Mouse (Mus musculus): Measurements from ENCODE around the gene Pp2d1. TPM values are rescaled to one million over a fixed set of nuclear protein-coding genes. Genes with fewer than 3 reads are reported as not detected.
"Not testable (repeated sequence)": the region's sequence is repeated elsewhere in the genome, so short reads cannot be mapped to it uniquely, and the experiment has no call there.

Gene Pp2d1
- not detected for total RNA-seq (2022)

DNA sequence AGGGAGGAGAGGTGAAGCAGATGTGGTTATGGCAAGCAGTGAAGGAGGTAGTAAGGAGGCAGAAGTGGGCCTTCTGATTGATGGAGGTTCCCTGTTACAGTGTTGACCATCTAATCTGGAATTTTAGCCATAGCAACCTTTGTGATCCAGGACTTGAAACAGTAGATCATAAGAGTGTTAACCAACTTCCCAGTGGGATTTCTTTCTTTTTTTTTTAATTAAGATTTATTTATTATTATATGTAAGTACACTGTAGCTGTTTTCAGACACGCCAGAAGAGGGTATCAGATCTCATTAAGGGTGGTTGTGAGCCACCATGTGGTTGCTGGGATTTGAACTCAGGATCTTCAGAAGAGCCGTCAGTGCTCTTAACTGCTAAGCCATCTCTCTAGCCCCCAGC lies at the start of gene Pp2d1:
Gene Pp2d1, minus strand, starts transcription at position 101 of the 400 bp plus-strand sequence.
- DNase-seq (ENCODE audit: low spot score) = not testable (repeated sequence)

- no peak for DNase-seq (ENCODE audit: low spot score)
Measured at GRCm38 (mm10) chr17:53588097-53588855, 49.0 kb upstream of the Pp2d1 start.

GRCm38 (mm10) chr17:53587074-53587851 lies 48.0 kb upstream of the Pp2d1 start:
- peak; percentile 90 for DNase-seq (ENCODE audit: low spot score)

DNA sequence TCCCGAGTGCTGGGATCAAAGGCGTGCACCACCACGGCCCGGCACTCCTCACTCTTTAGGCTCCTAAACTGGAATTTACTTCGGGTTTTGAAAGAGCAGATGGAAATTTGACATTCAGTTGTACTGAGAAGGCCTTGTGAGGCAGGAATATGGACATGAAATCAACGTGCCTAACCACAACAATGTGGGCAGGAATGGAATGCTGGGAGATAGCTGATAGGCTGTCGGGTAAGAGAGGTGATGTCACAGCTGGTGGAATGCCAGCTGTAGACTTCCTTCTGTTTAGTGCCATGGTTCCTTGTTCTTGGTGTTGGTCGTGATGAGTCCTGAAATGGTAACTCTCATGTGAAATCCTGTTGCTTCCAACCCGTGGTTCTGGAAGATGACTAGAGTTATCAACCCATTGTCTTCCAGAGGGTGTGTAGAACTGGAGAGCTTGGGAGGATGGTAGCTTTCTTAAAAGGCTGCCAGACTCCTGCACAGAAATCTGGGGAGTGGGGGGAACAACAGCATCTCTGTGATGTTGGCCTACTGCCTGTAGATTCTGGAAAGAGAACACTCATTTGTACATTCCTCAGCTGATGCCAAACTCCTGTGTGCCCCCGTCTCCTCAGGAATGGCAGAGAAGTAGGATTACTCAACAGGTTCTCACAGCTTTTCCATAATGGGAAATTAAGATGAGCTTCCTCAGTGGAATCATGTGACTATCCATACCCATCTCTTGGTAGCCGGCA lies 44.8 kb upstream of the Pp2d1 start:
- no peak for DNase-seq (ENCODE audit: low spot score)

- DNase-seq (ENCODE audit: low spot score) = no peak
Measured at GRCm38 (mm10) chr17:53582805-53583204, 43.6 kb upstream of the Pp2d1 start.

DNA sequence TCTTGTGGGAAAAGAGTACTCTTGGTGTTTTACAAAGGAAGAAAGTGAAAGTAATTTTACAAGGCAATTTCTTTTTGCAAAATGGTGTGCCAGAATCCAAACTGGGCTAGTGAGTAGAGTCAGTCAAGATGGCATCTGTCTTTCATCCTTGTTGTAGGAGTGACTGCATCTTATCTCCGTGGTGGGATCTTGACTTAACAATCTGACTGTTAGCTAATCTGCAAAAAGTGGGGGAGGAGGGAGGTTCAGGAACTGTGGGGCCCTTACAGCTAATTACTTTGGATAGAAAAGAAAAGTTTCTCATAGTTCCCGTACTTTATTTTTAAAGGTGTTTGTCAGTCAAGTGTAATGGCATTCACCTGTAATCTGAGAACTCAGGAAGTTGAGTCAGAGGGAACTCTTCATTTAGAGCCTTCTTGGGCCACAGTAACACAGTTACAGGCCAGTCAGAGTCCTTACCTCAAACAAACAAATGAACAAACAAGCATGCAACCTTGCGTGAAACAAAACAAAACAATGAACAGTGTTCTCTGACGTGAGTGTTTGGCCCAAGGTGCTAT lies 42.9 kb upstream of the Pp2d1 start:
- DNase-seq (ENCODE audit: low spot score) = no peak

DNA sequence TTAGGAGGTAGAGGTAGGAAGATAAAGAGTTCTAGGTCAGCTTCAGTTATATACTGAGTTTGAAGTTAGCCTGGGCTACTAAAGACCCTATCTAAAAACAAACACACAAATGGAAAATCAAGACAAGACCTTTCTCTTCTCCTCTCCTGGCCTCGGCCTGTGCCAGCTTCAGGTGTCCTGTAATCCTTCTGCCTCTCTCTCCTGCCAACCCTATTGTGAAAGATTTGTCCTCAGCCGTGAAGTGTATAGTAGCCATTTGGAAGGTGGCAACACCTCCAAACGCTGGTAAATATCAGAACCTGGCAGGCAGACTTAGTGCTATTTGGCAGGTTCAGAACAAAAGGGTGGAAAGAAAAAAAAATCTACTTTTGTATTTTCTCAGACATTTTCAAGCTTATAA lies 41.0 kb upstream of the Pp2d1 start:
- no peak for DNase-seq (ENCODE audit: low spot score)

GRCm38 (mm10) chr17:53579612-53580011 lies 40.4 kb upstream of the Pp2d1 start:
- DNase-seq (ENCODE audit: low spot score) = no peak

DNA sequence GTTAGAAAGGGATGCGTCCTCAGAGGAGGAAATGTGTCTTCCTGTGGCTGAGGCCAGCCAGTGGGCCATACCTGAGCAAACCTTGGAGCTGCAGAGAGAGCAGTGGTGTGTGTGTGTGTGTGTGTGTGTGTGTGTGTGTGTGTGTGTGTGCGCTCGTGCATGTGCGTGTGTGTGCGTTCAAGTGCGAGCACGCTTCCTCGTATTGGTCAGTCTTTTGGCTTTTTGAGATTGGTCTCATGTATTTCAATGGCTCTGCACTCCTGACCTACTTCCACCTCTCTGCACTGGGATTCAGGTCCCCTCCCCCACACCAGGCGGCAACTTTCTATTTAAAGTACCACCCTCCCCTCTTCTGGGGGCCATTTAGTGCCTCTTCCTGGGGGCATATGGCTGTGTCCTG lies 39.5 kb upstream of the Pp2d1 start:
- no peak for DNase-seq (ENCODE audit: low spot score)

DNA sequence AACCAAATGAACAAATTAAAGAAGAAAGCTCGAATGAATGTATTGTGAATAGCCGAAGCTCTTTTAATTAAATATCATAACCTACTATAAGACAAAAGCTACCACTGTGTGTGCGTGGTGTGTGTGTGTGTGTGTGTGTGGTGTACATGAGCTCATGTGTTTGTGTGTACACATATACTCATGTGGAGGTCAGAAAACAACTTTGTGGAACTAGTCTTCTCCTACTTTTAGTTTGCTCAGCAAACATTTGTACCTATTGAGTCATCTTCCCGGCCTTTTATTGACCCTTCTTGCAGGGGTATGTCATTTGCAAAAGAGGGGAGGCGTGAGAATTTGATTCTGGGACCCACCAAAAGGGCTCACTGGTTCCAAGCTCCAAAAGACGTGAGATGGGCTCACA lies 39.0 kb upstream of the Pp2d1 start:
- DNase-seq (ENCODE audit: low spot score) = no peak

GRCm38 (mm10) chr17:53577754-53578153 lies 38.5 kb upstream of the Pp2d1 start:
- DNase-seq (ENCODE audit: low spot score) = no peak

GRCm38 (mm10) chr17:53577151-53577550 lies 37.9 kb upstream of the Pp2d1 start:
- DNase-seq (ENCODE audit: low spot score) = no peak

GRCm38 (mm10) chr17:53573019-53573556 lies 33.8 kb upstream of the Pp2d1 start:
- DNase-seq (ENCODE audit: low spot score) = no peak

GRCm38 (mm10) chr17:53570932-53571331 lies 31.7 kb upstream of the Pp2d1 start:
- DNase-seq (ENCODE audit: low spot score) = not testable (repeated sequence)

DNA sequence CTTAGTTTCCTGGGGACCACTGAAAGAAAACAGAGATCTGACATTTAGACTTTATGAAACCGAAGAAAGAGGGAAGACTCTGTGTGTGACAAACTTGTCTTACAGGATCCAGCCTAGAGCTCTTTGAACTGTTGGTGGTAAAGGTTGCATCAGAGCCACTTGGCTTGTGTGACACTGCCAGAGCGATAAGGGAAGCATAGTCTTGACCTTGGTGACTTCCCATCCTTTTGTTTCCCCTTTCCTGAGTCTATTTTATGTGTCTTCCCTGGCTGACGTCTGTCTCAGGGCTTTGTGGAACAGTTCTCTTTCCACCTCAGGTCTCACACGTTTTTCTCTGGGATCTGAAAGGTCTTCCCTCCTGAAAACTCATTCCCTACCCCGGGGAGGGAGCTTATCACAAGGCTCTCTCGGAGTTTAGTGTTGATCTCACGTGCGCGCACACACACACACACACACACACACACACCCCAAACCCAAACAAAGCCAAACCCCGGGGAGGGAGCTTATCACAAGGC lies 31.2 kb upstream of the Pp2d1 start:
- no peak for DNase-seq (ENCODE audit: low spot score)

DNA sequence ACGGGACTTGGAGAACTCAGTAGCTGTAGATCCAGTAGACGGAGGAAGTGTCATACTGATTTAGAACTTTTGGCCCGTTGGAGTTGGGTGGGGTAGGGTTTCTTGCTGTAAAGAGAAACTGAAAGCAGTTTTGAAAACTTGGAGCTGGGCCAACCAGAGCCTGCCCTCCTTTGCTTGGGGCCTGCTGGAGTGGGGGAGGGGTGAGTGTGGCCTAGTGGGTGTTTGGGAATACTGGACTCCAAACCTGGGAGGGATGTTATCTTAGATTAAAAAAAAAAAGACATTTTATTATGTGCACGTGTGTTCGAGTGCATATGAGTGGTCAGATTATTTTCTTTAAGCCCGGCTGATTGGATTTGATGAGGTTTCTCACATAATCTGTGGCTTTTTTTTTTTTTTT lies 30.6 kb upstream of the Pp2d1 start:
- DNase-seq (ENCODE audit: low spot score) = peak; percentile 92

- no peak for DNase-seq (ENCODE audit: low spot score)
Measured at GRCm38 (mm10) chr17:53568734-53569386, 29.6 kb upstream of the Pp2d1 start.

DNA sequence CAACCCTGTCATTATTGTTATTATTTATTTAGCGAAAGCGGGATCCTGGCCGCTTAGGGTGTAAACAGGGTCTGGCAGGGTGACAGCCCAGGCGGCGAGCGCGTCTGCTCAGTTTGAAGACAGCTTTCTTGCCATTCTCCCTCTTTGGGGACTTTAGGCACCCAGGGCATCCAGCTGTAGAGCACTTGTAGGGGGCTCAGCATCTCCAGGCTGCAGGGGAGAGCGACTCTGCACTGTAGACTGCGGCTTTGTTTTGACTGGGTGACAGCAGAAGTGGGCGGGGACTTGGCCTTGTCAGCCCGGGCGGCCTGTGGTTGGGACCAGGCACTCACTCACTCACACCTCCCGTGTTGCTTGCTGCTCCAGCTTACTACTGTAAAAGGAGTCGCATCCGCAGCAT lies 28.9 kb upstream of the Pp2d1 start:
- peak; percentile 89 for DNase-seq (ENCODE audit: low spot score)

DNA sequence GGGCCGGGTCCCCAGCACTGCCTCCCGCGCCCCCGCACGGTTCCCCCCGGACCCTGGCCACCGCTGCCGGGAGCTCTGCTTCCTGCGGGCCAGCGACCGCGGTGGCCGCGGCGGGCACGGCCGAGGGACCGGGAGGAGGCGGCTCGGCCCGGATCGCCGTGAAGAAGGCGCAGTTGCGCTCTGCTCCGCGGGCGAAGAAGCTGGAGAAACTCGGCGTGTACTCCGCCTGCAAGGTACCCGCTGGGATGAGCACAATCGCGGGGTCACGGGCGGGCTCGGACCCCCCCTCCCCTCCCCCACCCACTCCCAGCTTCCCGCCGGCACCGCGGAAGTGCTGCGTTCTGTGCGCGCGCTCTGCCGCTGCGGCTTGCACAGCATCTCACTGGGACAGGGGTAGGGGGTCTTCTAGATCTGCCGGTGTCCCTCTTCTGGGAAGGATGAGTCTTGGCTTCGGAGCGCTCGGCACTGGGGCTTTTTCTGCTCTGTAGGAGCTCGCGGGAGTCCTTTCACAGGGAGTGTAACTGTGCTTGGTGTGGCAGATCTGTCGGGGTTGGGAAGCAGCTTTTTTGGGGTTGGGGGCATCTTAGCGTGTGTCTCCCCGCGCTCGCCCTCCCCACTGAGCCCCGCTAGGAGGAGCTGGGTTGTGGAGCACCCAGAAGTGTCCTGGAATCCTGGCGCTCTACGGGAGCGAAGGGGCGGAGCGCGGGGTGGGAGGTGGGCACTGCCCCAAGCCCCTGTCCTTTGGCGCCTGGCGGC lies 28.3 kb upstream of the Pp2d1 start:
- DNase-seq (ENCODE audit: low spot score) = no peak

DNA sequence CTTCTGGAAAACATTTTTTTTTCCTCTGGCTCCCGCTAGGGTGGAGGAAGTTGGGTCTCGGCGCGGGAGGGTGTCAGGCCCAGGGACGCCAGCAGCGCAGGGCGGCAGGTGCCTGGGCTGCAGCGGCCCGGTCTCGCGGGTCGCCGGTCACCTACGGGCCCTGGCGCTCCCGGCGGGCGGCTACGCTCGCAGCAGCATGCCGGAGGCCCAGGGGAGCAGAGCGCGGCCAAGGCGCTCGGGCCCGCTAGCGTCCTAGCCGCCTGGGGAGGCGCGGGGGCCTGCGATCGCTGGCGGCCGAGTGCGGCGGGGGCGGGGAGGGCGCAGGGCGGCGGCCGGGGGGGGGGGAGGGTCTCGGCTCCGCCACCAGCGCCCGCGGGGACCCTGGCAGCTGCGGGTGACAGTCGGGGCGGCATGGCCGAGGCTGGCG lies 27.7 kb upstream of the Pp2d1 start:
- DNase-seq (ENCODE audit: low spot score) = peak; percentile 73

All from heart, adult 8-10 months (tissue).